Mouse (Mus musculus) intestine, embryonic 16.5 days (tissue): ENCODE results near the gene Rfx4. TPM values are rescaled to one million over a fixed set of nuclear protein-coding genes. Genes with fewer than 3 reads are reported as not detected.

Experiments
- ATAC-seq: fragments of 200-750 bp; cut with Nextera tagmentation; 2 replicates; pipeline ENCODE4 v1.8.0; 2017; ENCODE audit warnings: moderate TSS enrichment, moderate library complexity
- H3K27ac ChIP-seq: fragments of 300-500 bp; sonication (generic); 2 replicates; pipeline ENCODE4 v1.5.1; 2014; ENCODE audit warnings: mild to moderate bottlenecking, low read length
- H3K27me3 ChIP-seq: fragments of 300-500 bp; sonication (generic); replicated peaks from 2 replicates; pipeline ENCODE4 v1.6.1; 2014; ENCODE audit warnings: low read length, control low read depth, mixed read lengths; ENCODE audit not compliant: control insufficient read depth, insufficient read depth
- H3K36me3 ChIP-seq: fragments of 300-500 bp; sonication (generic); 2 replicates; pipeline ENCODE4 v1.6.1; 2014; ENCODE audit warnings: low read length, control low read depth; ENCODE audit not compliant: control insufficient read depth, insufficient read depth
- H3K4me1 ChIP-seq: fragments of 300-500 bp; sonication (generic); 2 replicates; pipeline ENCODE4 v1.6.1; 2014; ENCODE audit warnings: low read length, control low read depth, mixed read lengths; ENCODE audit not compliant: control insufficient read depth, insufficient read depth
- H3K4me2 ChIP-seq: fragments of 300-500 bp; sonication (generic); 2 replicates; pipeline ENCODE4 v1.6.1; 2014; ENCODE audit warnings: low read depth, low read length, control low read depth
- H3K4me3 ChIP-seq: fragments of 300-500 bp; sonication (generic); 2 replicates; pipeline ENCODE4 v1.5.1; 2014; ENCODE audit warnings: mild to moderate bottlenecking, low read length
- H3K9ac ChIP-seq: fragments of 300-500 bp; sonication (generic); 2 replicates; pipeline ENCODE4 v1.6.1; 2014; ENCODE audit warnings: low read depth, low read length
- H3K9me3 ChIP-seq: fragments of 300-500 bp; sonication (generic); 2 replicates; pipeline ENCODE4 v1.6.1; 2016; ENCODE audit warnings: low read length, control low read depth; ENCODE audit not compliant: control insufficient read depth
- WGBS: fragments of 180-500 bp; shearing (Covaris S2); extraction: QIAGEN DNeasy Blood & Tissue Kit; methylation state at CpG from one replicate; pipeline ENCODE4 v1.1.7; 2014; 5-methylcytosine and 5-hydroxymethylcytosine counted together
- polyA plus RNA-seq: library from polyadenylated mRNA; unstranded; fragments of >200 nt; fragmentation: Nextera tagmentation; extraction: Ambion mirVana; gene quantifications from 2 replicates; pipeline ENCODE4 v1.2.1, GENCODE M21; 2015

Rfx4 gene
- polyA plus RNA-seq, 1 experiment from 2014 or later: not detected

- H3K9ac ChIP-seq: no peak overlapping the region
- peak; percentile 38; the same call in 1 of the 2 replicates for ATAC-seq
- no peaks in the 10 kb centered on the region for H3K27me3 ChIP-seq
- no peak overlapping the region for H3K27ac ChIP-seq
- H3K4me1 ChIP-seq: peaks cover 11% of the 10 kb centered on the region
- H3K36me3 ChIP-seq: 0 out of 2 replicates have a peak, but pooled peaks cover 7% of the 10 kb centered on the region
- WGBS: 56% methylated on average over 3 of the region's 3 CpGs
- no peak overlapping the region for H3K4me3 ChIP-seq
- H3K9me3 ChIP-seq: no peaks in the 10 kb centered on the region
- no peak overlapping the region for H3K4me2 ChIP-seq
Observed at GRCm38 (mm10) chr10:84949684-84950010, 193.8 kb downstream of the Rfx4 start.

GRCm38 (mm10) chr10:84950384-84950783 is 194.5 kb downstream of the Rfx4 start:
- Histone ChIP-seq H3K4me2 (no peak overlapping the region), H3K4me3 (no peak overlapping the region), H3K4me1 (peaks cover 15% of the 10 kb centered on the region), H3K9ac (no peak overlapping the region), H3K9me3 (no peaks in the 10 kb centered on the region), H3K27me3 (no peaks in the 10 kb centered on the region), H3K36me3 (0 out of 2 replicates have a peak, but pooled peaks cover 7% of the 10 kb centered on the region), H3K27ac (no peak overlapping the region)
- ATAC-seq: no peak
- WGBS: 72% methylated on average over 4 of the region's 4 CpGs

GRCm38 (mm10) chr10:84954236-84954635 is 198.4 kb downstream of the Rfx4 start:
- Histone ChIP-seq H3K27ac (no peak overlapping the region), H3K4me1 (peaks cover 22% of the 10 kb centered on the region), H3K4me2 (no peak overlapping the region), H3K36me3 (no peaks in the 10 kb centered on the region), H3K9me3 (no peaks in the 10 kb centered on the region), H3K4me3 (no peak overlapping the region), H3K27me3 (no peaks in the 10 kb centered on the region), H3K9ac (no peak overlapping the region)
- no peak for ATAC-seq
- 95% methylated on average over 10 of the region's 10 CpGs for WGBS

Other genes starting within 250 kb of the Rfx4 start
- gene Ckap4, start 222.0 kb upstream of the Rfx4 start, polyA plus RNA-seq: 14.4 and 19.9 TPM in 2 replicates
- 13.4 and 13.6 TPM in 2 replicates for gene Tcp11l2, start 179.4 kb upstream of the Rfx4 start, polyA plus RNA-seq
- gene Polr3b, start 133.8 kb upstream of the Rfx4 start, polyA plus RNA-seq: 10.4 and 10.5 TPM in 2 replicates
- gene Ric8b, start 161.6 kb downstream of the Rfx4 start, polyA plus RNA-seq: 14.1 and 15.5 TPM in 2 replicates